Mouse (Mus musculus) cortical plate, adult 2 months (tissue): Measurements from ENCODE around the gene Cdca7l.

Experiments
- CTCF ChIP-seq: fragments of 200-500 bp; IDR thresholded peaks from 2 replicates; pipeline ENCODE4 v1.5.1; 2011; ENCODE audit warnings: mild to moderate bottlenecking, control low read depth, low read length; ENCODE audit not compliant: insufficient read depth; ENCODE audit errors: extremely low read depth
- POLR2A ChIP-seq: fragments of 200-500 bp; IDR thresholded peaks from 2 replicates; pipeline ENCODE4 v1.6.1; 2011; ENCODE audit warnings: mild to moderate bottlenecking, low read length, control low read depth; ENCODE audit not compliant: insufficient read depth; ENCODE audit errors: extremely low read depth

DNA sequence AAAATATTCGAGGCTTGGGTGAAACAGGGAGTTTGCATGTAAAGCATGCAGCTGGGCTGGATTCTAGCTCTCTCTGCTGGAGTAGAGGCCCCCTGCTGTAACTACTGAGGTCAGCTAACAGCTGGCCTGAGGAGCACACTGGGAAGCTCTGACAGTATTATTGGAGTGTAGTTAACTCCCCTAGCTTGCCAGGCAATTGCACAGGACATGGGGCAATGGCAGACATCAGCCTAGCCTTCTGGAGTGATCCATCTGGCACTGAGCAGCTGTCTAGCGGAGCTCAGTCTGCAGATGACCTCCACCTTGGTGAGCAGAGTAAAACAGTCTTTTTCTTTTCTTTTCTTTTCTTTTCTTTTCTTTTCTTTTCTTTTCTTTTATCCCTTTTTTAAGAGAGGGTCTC lies 33.9 kb upstream of the Cdca7l start:
- TF ChIP-seq CTCF (no peak), POLR2A (no peak)
